ENCODE assay signal across 8 mouse cellular contexts in genomic region chr8:20387121-20387794, GRCm38 (mm10). TPM values are rescaled to one million over a fixed set of nuclear protein-coding genes. Genes with fewer than 3 reads are reported as not detected.
DNase-seq lines count a peak whose midpoint lies in the region; ATAC-seq lines count a peak whose summit lies in the region.
"Not testable (repeated sequence)": the region's sequence is repeated elsewhere in the genome, so short reads cannot be mapped to it uniquely, and the experiment has no call there.

No protein-coding gene starts in this region.

- ATAC-seq in hematopoietic stem cell, adult 5-6 weeks (replicated peaks in 1 of 2; ENCODE audit: insufficient read depth in 1 of 2, low FRiP score in 2 of 2, low TSS enrichment in 1 of 2, low read depth in 1 of 2, poor library complexity in 2 of 2, severe bottlenecking in 2 of 2) = 0 out of 4 replicates have a peak, but pooled peaks have one; percentile 48 to 68
- peak; percentile 90 for ATAC-seq in megakaryocyte-erythroid progenitor cell, adult 5-6 weeks (replicated peaks; ENCODE audit: low FRiP score, low TSS enrichment, poor library complexity, severe bottlenecking)

- intact Hi-C loops in left cerebral cortex, postnatal 4 days (cut with DNase I) = not testable (repeated sequence)

- peak; percentile 52 for DNase-seq in R1 (ENCODE audit: low read depth, low spot score)
- peak; percentile 40 for DNase-seq in cerebellum, adult 9-11 months
- peak; percentile 33 to 38 for DNase-seq in gastrocnemius, adult 8-10 months (ENCODE audit: low spot score in 2 of 2)
- peak; percentile 23 for DNase-seq in left cerebral cortex, postnatal 4 days
- DNase-seq in testis, postnatal 10 days (ENCODE audit: low spot score) = peak; percentile 79
- DNase-seq in urinary bladder, postnatal 4 days (ENCODE audit: low spot score in 2 of 2) = peak; percentile 56 to 88

RNA-seq across cellular contexts. Expression of gene Gm15319, which starts 24.2 kb away (rescaled TPM):
- under 1 TPM in 1 of 4 experiments, not detected in 3; 0.43 TPM for total RNA-seq in gastrocnemius, adult 8-10 months (2022)
- total RNA-seq in hematopoietic stem cell, adult 5-6 weeks (2017) = not detected in 2 replicates
- total RNA-seq in left cerebral cortex, postnatal 4 days (2021) = 1 to 10 TPM in 1 of 2 experiments, under 1 TPM in 1; 0.50 to 1.1 TPM
- not detected in 2 replicates for total RNA-seq in megakaryocyte-erythroid progenitor cell, adult 5-6 weeks (2014; fragmentation: Nextera tagmentation)
- not detected in 2 replicates for total RNA-seq in megakaryocyte-erythroid progenitor cell, adult 5-6 weeks (2017)

Comparison
In these comparisons a context has a peak if more than half of its experiments do, and no peak if none do; other contexts are left out.
1. Peak in every context shown above with its lines: DNase-seq and ATAC-seq.
2. DNase-seq: peak in every context shown above with its lines; median percentile 79 in testis, postnatal 10 days; 72 in urinary bladder, postnatal 4 days; 52 in R1; 40 in cerebellum, adult 9-11 months; 36 in gastrocnemius, adult 8-10 months; 23 in left cerebral cortex, postnatal 4 days.